Mouse (Mus musculus) thymus, postnatal 36 days (tissue): Measurements from ENCODE around the gene Gm5157.
"Not testable (repeated sequence)": the region's sequence is repeated elsewhere in the genome, so short reads cannot be mapped to it uniquely, and the experiment has no call there.

ENCODE experiments used
- DNase-seq, 2 experiments: peaks; one replicate each; pipeline ENCODE4 v3.0.0; 2022; ENCODE audit warnings: mixed read lengths in 2 of 2

Gene Gm5157

GRCm38 (mm10) chr7:21190323-21190722 is at the start of gene Gm5157:
Gene Gm5157 (minus strand): TSS chr7:21190423.
- DNase-seq, result not testable (repeated sequence)

GRCm38 (mm10) chr7:21161885-21162284 is 28.3 kb downstream of the Gm5157 start, which contains the start of gene Vmn1r123:
Gene Vmn1r123 (plus strand): TSS chr7:21162185.
- DNase-seq, result not testable (repeated sequence)
